Mouse (Mus musculus): Measurements from ENCODE around the gene Nufip1.

DNA sequence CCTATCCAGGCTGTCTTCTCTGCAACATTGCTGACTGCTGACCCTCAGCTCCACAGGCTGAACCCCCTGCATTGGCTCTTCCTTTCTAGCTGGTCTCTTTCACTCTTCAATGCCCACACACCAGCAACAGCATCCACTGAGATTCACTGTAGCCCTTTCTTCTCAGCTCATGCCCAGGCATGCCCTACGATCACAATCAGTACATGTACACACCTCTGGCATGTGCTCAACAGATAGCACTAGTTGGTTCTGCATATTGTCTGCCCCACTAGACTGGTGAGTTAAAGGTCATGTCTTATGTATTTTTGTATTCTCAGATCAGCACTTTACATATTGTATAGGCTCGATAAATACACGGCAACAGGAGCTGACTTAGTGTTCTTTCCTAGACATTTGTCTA lies 26.5 kb upstream of the Nufip1 start:
- TF ChIP-seq CTCF (IDR thresholded peaks at IDR 0.05; ENCODE audit: low read depth, low read length), result no peak
- TF ChIP-seq TAL1 (conservative IDR thresholded peaks at IDR 0.05; ENCODE audit: low read depth, low read length), result no peak
- TF ChIP-seq GATA1 (IDR thresholded peaks at IDR 0.05; ENCODE audit: borderline replicate concordance, low read length), result no peak

Data from G1E (cell line).